Mouse (Mus musculus): ENCODE data around the gene Ptpn5. TPM values are rescaled to one million over a fixed set of nuclear protein-coding genes. Genes with fewer than 3 reads are reported as not detected.

Gene Ptpn5
- total RNA-seq, 2 experiments from 2014 or later: not detected

DNA sequence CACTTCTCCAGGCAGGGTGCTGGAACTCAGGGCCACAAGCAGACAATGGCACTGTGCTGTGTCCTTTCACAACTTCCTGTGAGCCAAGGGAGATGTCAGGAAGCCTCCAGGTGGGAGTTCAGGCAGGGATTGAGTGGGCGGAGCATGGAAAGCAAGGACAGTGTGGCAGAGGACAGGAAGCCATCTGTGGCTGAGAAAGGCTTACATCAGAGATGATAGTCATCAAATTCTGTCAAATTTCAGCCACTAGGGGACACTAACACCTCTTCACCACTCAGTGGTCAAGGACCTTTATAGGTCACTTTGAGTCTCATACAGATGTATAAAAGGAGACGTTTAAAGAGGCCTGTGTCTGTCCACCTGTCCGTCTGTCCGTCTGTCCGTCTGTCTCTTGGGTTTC is 60.9 kb downstream of the Ptpn5 start:
- no peak for DNase-seq
- intact Hi-C loops (cut with DNase I; ENCODE audit: low total_unique reads): no loop called here

DNA sequence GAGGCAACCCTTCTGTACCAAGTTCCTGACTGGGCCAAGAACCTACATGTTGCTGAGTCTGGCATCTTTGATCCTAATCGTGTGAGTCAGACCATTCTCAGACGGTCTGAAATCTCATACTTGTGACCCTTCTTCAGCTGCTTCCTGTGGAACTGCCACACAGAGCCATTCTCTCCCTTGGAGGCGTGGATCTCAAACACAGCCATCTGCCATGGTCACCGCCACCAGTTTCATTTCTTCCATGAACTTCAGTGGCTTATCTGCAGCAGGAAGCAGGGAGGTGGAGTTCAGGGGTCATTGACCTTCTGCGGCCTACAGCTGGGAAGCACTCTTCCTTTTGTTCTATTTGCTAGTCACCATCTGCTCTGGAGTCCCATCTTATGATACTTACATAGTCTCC is 65.6 kb downstream of the Ptpn5 start:
- no peak for DNase-seq
- intact Hi-C loops (cut with DNase I; ENCODE audit: low total_unique reads): no loop called here

DNA sequence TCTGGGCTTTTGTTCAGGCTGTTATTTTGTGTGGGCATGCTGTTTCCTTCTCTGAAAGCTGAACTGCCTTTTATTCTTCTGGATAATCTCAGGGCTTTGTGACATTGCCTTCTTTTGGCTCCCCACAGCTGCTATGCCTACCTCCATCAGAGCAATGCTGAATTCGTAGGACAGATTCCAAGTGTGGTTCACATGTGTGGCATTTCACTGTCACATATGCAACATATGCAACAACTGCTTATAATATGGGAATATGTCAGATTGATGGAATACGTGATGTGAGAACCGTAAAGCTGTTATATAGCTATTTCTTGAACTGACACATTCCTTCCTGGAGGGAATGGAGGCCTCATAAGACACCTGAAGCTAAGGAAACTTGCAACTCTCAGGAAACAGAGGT is 66.5 kb downstream of the Ptpn5 start:
- intact Hi-C loops (cut with DNase I; ENCODE audit: low total_unique reads): no loop called here
- no peak for DNase-seq

DNA sequence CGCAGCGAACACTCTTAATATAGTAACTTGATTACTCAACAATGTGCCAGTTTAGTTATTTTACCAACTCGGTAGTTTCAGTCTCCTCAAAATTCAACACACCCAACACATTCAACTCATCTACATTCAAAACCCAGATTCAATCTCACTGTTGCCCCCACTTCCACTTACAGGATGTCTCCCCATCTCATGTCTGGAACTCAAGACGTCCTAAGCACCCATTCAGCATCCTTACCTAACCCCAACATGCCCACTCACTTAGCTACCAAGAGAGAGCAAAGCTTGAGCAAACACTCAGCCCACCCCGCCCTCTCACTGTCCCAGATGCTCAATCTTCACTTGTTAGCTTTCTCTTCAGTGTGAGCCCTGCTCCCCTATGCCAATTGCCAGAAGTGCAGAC is 71.9 kb downstream of the Ptpn5 start:
- no peak for DNase-seq
- intact Hi-C loops (cut with DNase I; ENCODE audit: low total_unique reads): no loop called here

DNA sequence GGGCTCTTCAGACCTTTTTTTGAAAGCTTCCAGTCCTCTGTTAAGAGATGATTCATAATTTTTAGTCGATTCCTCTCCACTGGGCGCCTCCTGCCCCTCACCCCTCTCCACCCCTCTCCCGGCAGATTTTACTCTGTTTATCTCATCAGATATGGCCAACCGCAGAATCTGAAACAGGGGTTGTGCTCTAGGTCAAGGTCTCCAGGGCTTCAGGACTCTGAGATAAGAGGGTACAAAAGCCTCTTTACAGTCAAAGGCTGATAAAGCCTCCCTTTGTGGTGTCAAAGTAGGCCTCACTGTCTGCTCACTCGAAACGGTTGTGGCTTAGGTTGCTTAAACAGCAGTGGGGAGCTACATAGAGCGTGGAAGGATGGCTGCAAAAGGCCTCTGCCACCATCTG is 74.1 kb downstream of the Ptpn5 start:
- intact Hi-C loops (cut with DNase I; ENCODE audit: low total_unique reads): no loop called here

DNA sequence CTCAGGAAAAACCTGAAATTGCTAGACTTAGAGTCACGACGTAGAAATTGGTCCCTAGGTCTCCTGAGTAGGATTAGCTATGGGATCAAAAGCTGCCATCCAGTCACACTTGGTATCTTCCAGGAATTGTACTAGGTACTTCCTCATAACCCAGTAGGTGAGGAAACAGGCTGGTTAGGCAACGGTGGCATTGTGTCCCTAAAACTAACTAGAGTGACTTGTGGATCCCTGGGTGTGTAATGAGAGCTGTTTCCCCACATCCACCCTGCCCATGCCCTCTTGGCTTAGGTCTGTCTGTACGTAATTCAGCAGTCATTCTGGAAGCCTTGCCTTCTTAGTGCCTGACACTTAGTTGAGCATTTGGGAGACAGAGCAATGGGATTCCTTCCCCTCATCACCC is 77.2 kb downstream of the Ptpn5 start:
- intact Hi-C loops (cut with DNase I; ENCODE audit: low total_unique reads): no loop called here
- DNase-seq: no peak

More for the DNA sequence above, 74.1 kb downstream of the Ptpn5 start:
- DNase-seq: no peak

DNA sequence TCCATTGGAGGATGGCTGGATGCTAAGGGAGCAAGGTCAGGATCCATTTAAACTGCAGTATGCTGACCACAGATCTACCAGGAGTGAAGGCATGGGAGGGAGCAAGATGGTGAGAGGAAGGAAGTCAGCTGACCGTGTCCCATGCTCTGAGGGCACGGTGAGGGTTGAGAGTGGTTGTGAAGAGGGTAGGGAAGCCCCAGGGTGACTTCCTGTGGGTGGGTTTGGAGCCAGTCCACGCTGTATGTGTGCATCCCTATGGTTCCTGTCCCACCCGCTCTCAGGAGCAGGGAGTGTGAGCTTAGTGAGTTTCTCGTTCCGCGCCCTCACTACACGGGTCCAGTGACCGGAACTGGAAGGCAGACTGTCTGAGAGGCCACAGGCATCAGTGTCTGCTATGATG is 77.7 kb downstream of the Ptpn5 start:
- intact Hi-C loops (cut with DNase I; ENCODE audit: low total_unique reads): no loop called here
- DNase-seq: no peak

DNA sequence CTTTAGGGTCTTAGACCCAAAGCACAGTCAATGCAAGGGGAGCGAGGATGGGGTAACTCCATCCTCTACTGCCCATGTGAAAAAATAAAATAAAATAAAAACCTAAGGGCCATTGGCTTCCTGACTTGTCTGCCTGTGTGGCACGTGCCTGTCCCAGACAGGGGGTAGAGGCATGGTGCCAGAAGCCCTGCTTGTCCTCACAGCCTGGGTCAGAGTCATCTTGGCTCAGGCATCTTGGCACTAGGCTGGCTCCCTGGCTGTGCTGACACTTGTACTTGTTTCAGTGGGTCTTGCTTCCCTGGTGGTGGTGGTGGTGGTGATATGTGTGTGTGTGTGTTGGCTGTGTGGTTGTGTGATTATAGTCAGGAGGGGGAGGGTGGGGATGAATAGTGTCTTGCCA is 78.8 kb downstream of the Ptpn5 start:
- intact Hi-C loops (cut with DNase I; ENCODE audit: low total_unique reads): no loop called here
- DNase-seq: peak; percentile 41

DNA sequence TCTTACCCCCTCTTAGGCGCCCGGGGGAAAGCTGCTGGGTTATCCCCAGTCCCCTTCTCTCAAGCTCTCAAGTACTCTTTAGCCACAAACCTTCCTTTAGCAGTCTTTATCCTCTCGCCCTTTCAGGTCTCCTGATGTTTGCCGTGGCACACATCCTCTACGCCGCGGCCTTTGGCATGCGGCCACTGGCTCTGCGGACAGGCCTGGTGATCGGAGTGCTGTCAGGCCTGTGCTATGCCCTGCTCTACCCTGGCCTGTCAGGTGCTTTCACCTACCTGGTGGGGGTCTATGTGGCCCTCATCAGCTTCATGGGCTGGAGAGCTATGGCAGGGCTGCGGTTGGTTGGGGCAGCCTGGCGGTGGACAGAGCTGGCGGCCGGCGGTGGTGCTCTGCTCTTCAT is 80.2 kb downstream of the Ptpn5 start:
- intact Hi-C loops (cut with DNase I; ENCODE audit: low total_unique reads): no loop called here

DNA sequence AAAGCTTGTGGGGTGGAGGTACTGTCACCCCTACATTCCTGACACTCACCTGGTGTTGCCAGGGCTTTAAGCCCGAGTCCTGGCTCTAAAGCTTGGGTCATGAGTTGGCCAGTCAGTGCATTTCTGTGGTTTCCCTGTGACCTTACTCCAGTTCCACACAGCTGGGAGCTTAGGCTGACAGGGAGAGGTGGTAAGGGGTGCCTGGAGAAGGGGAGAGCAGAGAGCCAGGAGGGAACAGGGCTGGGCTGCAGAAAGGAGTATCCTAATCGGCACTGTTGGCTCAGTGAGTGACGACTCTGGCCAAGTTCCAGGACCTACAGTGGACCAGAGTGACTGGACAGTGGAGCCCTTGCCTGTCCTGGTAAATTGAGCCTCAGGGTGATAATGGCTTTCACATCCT is 81.2 kb downstream of the Ptpn5 start:
- intact Hi-C loops (cut with DNase I; ENCODE audit: low total_unique reads): no loop called here
- peak; percentile 59 for DNase-seq

More for the DNA sequence above, 80.2 kb downstream of the Ptpn5 start:
- DNase-seq: no peak

DNA sequence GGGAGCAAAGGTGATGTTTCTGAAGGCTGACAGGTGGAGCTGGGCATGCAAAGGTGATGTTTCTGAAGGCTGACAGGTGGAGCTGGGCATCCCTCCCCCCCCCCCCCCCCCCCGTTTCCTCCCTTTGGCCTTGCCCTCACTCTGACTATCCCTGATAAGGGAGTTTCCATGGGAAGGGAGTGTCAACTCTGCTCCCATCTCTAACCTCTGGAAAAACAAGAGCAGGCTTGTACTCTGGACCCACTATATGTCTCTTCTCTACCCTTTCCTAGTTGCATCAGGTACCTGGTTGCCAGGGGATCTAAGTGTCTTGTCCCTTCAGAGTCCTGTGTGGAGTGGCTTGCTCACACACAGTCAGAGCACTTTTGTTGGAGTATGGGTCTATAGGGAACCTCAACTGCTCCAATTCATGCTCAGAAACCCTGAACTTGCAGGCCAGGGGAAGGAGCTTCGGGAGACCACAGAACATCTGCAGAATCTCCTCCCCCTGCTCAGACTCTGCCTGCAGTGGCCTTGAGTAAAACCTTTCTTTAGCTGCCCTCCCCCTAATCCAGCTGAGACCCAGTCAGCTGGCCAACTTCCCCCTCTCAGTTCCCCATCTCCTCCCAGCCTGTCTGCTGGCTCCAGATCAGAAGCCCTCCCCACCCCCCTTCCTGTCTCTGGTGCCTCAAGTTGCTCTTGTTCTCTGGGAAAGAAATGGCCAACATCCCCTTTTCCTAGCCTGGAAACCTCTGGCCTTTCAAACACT is 81.9 kb downstream of the Ptpn5 start:
- intact Hi-C loops (cut with DNase I; ENCODE audit: low total_unique reads): no loop called here
- DNase-seq: peak; percentile 74

DNA sequence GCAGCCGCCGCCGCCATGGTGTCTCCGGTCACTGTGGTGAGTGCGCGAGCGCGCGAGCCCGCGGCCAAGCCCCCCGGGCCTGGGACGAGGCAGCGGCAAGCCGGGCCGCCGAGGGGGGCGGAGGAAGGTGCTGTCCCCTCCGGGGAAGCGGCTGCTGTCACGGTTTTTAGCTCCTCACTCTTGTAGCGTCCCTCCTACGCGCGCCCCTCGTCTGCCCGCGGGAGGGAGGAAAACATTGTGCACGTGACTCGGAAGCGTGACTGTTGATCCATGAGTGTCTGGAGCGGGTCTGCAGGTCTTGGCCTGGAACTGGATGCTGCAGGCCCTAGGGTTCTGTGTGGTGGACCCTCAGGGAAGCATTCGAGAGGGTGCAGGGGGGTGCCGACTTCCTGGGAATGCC is 82.7 kb downstream of the Ptpn5 start:
- intact Hi-C loops (cut with DNase I; ENCODE audit: low total_unique reads): no loop called here
- DNase-seq: peak; percentile 47

DNA sequence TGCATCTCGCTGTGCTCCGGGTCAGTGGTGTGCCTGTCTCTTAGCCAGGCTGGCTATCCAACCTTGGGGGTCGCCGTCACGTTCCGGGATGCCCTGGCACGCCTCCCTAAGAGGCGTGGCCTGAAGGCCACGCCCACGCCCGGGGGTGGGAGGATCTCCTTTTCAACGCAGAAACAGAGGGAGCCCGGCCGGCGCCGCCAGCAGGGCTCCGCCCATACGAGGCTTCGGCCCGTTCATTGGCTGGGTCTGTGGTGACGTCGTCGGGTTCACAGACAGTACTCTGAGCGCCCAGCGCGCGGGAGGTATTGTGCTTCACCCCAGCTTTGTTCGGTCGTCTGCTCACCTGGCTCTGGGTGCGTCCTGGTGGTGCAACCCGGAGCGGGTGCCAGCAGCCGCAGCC is 83.1 kb downstream of the Ptpn5 start, which contains the start of gene Tmem86a:
Tmem86a (plus strand) TSS at position 236 of the 400 bp plus-strand sequence.
- DNase-seq: peak; percentile 93
- intact Hi-C loops (cut with DNase I; ENCODE audit: low total_unique reads): no loop called here

DNA sequence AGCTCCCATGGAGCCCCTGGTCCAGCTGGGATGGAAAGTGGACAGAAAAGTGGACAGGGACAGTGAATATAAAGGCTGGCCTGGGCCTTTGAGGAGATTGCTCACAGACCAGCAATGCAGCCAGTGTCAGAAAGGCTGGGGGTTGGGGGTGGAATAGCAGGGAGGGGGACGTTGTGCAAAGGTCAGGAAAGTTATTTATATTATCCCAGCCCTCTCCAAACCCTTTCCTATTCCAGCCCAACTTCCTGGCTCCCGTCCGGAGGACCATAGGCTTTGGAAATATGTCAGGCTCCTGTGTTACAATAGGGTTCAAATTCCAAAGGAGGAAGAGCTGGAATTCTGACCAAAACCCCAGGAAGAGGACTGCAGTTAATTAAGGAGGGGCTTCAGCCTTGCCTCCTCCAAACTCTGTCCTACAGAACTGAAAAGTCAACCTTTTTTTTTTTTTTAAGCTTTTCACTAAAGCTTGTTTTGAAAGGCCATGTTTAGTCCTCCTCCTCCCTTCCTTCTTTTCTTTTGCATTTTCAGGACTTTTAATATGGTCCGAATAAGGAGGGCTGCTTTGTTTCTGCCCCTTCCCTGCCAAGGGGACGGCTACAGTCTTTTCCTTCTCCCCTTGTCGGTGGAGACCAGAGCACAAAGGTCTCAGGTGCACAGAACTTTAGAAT is 90.5 kb downstream of the Ptpn5 start:
- no peak for DNase-seq
- intact Hi-C loops (cut with DNase I; ENCODE audit: low total_unique reads): no loop called here

DNA sequence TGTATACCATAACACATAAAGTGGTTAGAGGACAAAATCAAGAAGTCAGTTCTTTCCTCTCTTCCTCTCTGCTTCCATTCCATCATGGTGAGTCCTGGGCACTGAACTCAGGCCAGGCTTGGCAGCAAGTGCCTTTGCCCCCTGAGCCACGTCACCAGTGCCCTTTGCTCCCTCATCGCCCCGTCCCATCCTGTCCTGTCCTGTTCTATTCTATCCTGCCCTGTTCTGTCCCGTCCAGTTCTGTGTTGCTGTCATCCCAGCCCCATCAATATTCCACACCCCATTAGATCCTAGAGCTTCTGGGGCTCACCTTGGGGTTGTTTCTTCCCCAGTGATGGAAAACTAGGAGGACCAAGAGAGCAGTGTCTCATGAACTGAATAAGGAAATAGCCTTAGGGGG is 91.4 kb downstream of the Ptpn5 start:
- no peak for DNase-seq
- intact Hi-C loops (cut with DNase I; ENCODE audit: low total_unique reads): no loop called here

DNA sequence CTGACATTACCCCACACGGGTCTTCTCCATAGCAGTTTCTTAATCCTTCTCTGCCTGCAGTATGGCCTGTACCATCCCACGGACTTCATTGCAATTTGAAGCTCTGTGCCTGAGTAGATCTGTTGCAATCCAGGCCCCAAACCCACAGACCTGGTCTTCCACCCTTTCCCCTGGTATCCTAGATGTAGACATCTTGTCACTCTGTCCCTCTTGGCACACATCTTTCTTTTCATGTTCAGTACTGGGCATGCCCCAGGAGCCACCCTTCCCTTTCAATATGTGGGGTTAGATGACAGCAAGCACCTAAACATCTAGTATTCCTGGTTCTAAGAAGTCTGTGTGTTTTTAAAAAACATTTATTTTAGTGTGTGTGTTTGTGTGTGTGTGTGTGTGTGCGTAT is 91.8 kb downstream of the Ptpn5 start:
- no peak for DNase-seq
- intact Hi-C loops (cut with DNase I; ENCODE audit: low total_unique reads): no loop called here

DNA sequence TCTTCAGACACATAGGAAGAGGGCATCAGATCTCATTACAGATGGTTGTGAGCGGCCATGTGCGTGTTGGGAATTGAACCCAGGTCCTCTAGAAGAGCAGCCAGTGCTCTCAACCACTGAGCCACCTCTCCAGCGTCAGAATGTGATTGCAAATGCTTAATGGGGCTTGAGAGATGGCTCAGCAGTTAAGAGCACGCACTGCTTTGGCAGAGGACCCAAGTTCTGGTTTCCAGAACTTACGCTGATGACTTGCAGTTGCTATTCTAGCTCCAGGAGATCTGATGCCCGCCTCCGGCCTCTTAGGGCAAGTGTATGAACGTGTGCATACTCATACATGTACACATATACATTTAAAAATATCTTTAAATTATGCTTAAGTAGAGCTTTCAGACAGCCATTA is 98.1 kb downstream of the Ptpn5 start:
- no peak for DNase-seq
- intact Hi-C loops (cut with DNase I; ENCODE audit: low total_unique reads): no loop called here

DNA sequence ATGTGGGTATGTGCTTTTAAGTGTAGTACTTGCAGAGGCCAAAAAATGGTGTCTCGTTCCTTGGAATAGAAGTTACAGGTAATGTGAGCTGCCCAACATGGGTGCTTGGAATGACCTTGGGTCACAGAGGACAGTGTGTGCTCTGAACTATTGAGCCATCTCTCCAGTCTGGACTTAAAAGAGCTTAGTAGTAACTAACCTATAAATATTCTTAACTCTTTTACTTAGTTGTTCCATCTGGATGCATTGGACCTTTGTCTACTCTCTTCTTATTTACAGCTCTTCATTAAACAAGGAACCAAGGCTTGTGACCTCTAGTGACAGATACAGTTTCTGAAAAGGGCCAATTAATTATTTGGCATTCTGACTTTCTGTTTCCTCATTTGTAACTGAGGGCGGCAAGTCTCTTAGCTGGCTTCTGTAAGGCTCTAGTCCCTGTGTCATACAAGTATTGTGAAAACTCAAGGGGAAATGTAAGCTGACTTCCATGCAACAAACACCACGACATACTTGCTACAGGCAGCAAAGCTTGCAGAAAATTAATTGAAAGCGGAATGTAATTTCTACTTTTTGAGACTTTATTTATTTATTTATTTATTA is 98.6 kb downstream of the Ptpn5 start:
- intact Hi-C loops (cut with DNase I; ENCODE audit: low total_unique reads): no loop called here
- DNase-seq: no peak

DNA sequence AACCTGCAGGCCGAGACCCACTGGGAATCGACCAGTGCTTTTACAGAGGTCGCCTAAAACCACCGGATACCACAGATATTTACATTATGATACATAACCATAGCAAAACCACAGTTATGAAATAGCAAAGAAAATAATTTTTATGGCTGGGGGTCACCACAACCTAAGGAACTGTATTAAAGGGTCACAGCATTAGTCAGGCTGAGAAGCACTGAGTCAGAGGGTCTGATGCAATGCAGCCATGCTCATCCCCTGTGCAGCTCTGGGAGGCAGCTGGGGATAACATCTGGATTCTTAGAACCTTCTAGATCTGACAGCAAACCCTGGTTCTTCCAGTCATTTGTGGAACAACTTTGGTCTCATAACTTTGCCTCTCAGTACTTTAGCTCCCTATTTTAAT is 102.1 kb downstream of the Ptpn5 start:
- intact Hi-C loops (cut with DNase I; ENCODE audit: low total_unique reads): no loop called here

DNA sequence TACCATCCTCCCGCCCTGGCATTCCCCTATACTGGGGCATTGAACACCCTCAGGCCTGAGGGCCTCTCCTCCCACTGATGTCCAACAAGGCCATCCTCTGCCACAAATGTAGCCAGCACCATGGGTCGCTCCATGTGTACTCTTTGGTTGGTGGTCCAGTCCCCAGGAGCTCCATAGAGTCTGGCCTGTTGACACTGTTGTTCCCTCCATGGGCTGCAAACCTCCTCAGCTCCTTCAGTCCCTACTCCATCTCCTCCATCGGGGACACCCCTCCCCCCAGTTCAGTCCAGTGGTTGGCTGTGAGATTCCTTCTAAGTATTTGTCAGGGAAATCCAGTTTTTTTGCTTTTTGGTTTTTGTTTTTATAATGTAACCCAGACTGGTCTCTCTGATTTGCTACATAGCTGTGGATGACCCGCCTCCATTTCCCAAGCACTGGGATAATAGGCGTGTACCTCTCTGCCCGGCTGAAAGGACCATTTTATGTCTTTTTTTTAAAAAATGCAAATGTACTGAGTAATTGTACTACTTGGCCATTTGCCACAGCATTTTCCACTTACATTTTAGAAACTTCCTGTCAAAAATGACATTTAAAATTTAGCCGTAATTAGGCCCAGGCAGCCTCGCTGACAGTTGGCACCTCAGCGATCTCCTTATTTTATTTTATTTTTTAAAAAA is 102.8 kb downstream of the Ptpn5 start:
- intact Hi-C loops (cut with DNase I; ENCODE audit: low total_unique reads): no loop called here
- no peak for DNase-seq

More for the DNA sequence above, 102.1 kb downstream of the Ptpn5 start:
- no peak for DNase-seq
